Mouse (Mus musculus): Measurements from ENCODE around the gene Zc3h7b. TPM values are rescaled to one million over a fixed set of nuclear protein-coding genes. Genes with fewer than 3 reads are reported as not detected.

The Zc3h7b gene
- polyA plus RNA-seq, 1 experiment from 2014 or later = 46.1 TPM

GRCm38 (mm10) chr15:81719139-81719531 is 25.7 kb upstream of the Zc3h7b start:
- 83% methylated on average over 6 of the region's 6 CpGs for WGBS
- Histone ChIP-seq H3K27me3 (ENCODE audit: insufficient read depth, low read length) (no peaks in the 10 kb centered on the region), H3K4me3 (ENCODE audit: low read depth, low read length) (no peak overlapping the region), H3K9ac (no peak overlapping the region), H3K9me3 (ENCODE audit: low read depth, low read length) (no peaks in the 10 kb centered on the region), H3K4me1 (ENCODE audit: insufficient read depth) (no peaks in the 10 kb centered on the region), H3K36me3 (ENCODE audit: insufficient read depth) (peaks cover 95% of the 10 kb centered on the region), H3K27ac (ENCODE audit: low read depth) (no peak overlapping the region), H3K4me2 (no peak overlapping the region)
- DNase-seq (no peak), ATAC-seq (ENCODE audit: insufficient read depth) (no peak)
- no peak for TF ChIP-seq CTCF (IDR thresholded peaks at IDR 0.05; ENCODE audit: low read depth)

DNA sequence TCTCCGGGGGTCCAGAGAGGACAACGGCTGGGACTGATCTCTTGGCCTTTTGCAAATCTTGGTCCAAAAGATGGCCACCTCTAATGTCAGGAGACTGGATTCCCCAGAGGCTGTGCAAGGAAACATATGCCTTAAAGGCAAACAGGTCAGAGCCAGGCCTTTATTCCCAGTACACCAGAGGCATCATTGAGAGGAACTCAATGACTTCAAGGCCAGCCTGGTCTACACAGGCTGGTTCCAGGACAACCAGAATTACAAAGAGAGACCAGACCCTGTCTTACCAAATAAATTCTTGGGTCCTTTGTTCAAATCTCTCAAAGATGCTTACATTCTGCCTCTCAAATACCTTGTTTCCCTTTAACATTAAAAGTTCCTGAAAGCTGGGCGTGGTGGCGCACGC is 22.5 kb upstream of the Zc3h7b start:
- WGBS = 96% methylated on average over 5 of the region's 5 CpGs
- H3K9ac ChIP-seq = no peak overlapping the region
- H3K27ac ChIP-seq (ENCODE audit: low read depth) = no peak overlapping the region
- no peaks in the 10 kb centered on the region for H3K9me3 ChIP-seq (ENCODE audit: low read depth, low read length)
- no peak for TF ChIP-seq CTCF (IDR thresholded peaks at IDR 0.05; ENCODE audit: low read depth)
- no peaks in the 10 kb centered on the region for H3K4me1 ChIP-seq (ENCODE audit: insufficient read depth)
- no peak overlapping the region for H3K4me3 ChIP-seq (ENCODE audit: low read depth, low read length)
- no peak for ATAC-seq (ENCODE audit: insufficient read depth)
- no peak for DNase-seq
- no peak overlapping the region for H3K4me2 ChIP-seq
- H3K27me3 ChIP-seq (ENCODE audit: insufficient read depth, low read length) = no peaks in the 10 kb centered on the region
- peaks cover 86% of the 10 kb centered on the region for H3K36me3 ChIP-seq (ENCODE audit: insufficient read depth)

- no peak for ATAC-seq (ENCODE audit: insufficient read depth)
- DNase-seq = no peak
- H3K4me2 ChIP-seq = no peak overlapping the region
- H3K27me3 ChIP-seq (ENCODE audit: insufficient read depth, low read length) = no peaks in the 10 kb centered on the region
- H3K27ac ChIP-seq (ENCODE audit: low read depth) = no peak overlapping the region
- H3K36me3 ChIP-seq (ENCODE audit: insufficient read depth) = peaks cover 73% of the 10 kb centered on the region
- H3K9me3 ChIP-seq (ENCODE audit: low read depth, low read length) = no peaks in the 10 kb centered on the region
- whole genome bisulfite sequencing = 90% methylated on average over 11 of the region's 11 CpGs
- no peak for TF ChIP-seq CTCF (IDR thresholded peaks at IDR 0.05; ENCODE audit: low read depth)
- peaks cover 8% of the 10 kb centered on the region; the same call in 1 of the 2 replicates for H3K4me1 ChIP-seq (ENCODE audit: insufficient read depth)
- no peak overlapping the region for H3K4me3 ChIP-seq (ENCODE audit: low read depth, low read length)
- H3K9ac ChIP-seq = no peak overlapping the region
Observed at GRCm38 (mm10) chr15:81723653-81724052, 21.2 kb upstream of the Zc3h7b start.

DNA sequence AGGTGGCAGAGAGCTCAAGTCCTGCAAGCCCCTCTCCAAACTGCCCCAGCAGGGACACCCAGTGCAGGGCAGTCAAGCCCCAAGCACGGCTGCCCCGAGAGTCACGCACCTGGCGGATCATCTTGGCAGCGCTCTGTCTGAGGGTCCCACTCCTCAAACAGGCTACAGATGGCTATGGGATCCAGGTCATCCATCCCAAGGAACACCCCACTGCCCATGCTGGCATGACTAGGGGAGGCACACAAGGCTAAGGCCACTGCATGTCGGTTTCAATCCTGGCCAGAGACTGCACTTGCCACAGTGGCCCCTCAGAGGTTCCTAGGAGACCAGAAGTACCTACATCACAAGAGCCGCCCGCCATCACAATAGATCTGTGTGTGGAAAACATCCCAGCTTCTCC is 18.9 kb upstream of the Zc3h7b start:
- Histone ChIP-seq H3K27me3 (ENCODE audit: insufficient read depth, low read length) (no peaks in the 10 kb centered on the region), H3K36me3 (ENCODE audit: insufficient read depth) (peaks cover 50% of the 10 kb centered on the region), H3K4me3 (ENCODE audit: low read depth, low read length) (no peak overlapping the region), H3K9ac (no peak overlapping the region), H3K4me1 (ENCODE audit: insufficient read depth) (peaks cover 8% of the 10 kb centered on the region; the same call in 1 of the 2 replicates), H3K9me3 (ENCODE audit: low read depth, low read length) (no peaks in the 10 kb centered on the region), H3K4me2 (no peak overlapping the region), H3K27ac (ENCODE audit: low read depth) (no peak overlapping the region)
- no peak for TF ChIP-seq CTCF (IDR thresholded peaks at IDR 0.05; ENCODE audit: low read depth)
- ATAC-seq (ENCODE audit: insufficient read depth) (no peak), DNase-seq (no peak)
- 92% methylated on average over 8 of the region's 8 CpGs for WGBS

DNA sequence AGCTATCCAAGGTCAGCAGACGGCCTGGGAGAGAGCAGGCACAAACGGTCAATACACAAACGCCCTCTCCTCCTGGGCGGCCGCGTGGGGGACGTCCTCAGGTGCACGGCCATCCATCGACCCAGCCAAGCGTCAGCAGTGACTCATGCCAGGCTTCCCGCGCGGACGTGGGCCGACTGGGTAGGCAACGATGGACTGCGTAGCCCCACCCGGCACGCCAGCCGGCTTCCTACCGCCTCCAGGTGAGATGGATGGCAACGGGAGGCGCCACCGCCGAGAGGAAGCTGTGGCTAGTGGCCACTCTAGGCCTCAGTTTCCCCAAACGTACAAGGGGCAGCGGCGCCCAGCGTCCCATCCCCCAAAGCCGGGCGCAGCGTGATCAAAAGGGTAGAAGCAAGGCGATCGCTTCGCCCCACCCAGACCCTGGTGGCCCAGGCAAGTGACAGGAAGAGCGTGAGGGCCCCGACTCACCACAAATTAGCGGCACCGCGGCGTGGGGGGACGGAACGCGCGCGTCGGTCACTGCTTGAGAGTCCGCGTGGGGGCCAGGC is 15.5 kb upstream of the Zc3h7b start:
- under 1% methylated on average over 49 of the region's 49 CpGs for WGBS
- H3K4me1 ChIP-seq (ENCODE audit: insufficient read depth) = peaks cover 8% of the 10 kb centered on the region; the same call in 1 of the 2 replicates
- H3K27me3 ChIP-seq (ENCODE audit: insufficient read depth, low read length) = no peaks in the 10 kb centered on the region
- ATAC-seq (ENCODE audit: insufficient read depth) (peak; percentile 54), DNase-seq (peak; percentile 21)
- no peaks in the 10 kb centered on the region for H3K9me3 ChIP-seq (ENCODE audit: low read depth, low read length)
- TF ChIP-seq CTCF (IDR thresholded peaks at IDR 0.05; ENCODE audit: low read depth) = no peak
- peak overlapping the region; percentile 91 for H3K4me3 ChIP-seq (ENCODE audit: low read depth, low read length)
- peak overlapping the region; percentile 89 for H3K9ac ChIP-seq
- H3K27ac ChIP-seq (ENCODE audit: low read depth) = peak overlapping the region; percentile 55
- peaks cover 17% of the 10 kb centered on the region for H3K36me3 ChIP-seq (ENCODE audit: insufficient read depth)
- H3K4me2 ChIP-seq = peak overlapping the region; percentile 88

DNA sequence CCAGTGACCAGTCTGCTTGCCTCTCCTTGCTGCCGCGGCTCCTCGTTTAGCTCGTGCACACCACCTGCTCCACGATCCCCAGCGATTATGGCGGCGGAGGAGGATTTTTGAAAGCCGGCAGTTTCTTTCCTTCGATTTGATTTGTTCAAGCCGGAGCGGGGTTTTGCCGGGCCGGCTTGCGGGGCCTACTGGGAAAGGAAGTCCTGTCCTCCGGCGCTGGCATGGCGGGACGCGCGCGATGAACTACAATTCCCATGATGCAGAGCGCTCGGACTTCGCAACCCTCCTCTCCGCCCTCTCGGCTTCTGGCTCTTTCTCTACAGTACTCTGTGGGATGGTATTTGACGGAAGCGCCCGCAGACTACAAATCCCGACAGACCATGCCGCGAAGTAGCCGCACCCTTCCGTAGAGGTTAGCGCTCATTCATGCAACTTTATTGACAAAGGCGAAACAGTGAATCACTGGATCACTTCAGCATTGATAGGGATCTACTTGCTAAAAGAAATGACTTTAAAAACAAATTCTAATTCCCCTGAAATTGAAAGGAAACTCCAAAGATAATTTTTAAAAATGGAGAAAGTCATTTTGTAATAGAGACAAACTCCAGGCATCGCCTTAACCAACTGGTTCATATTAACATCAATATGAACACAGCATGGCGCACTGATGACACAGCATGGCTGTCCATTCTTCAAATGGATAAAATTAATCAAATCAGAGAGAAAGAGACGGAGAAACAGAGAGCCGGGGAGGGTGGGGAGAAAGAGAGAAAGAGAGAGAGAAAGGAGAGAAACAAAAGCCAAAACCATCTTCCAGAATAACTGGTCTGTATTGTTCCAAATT is 14.8 kb upstream of the Zc3h7b start:
- peak overlapping the region; percentile 89 for H3K9ac ChIP-seq
- peak overlapping the region; percentile 88 for H3K4me2 ChIP-seq
- H3K9me3 ChIP-seq (ENCODE audit: low read depth, low read length) = no peaks in the 10 kb centered on the region
- peak overlapping the region; percentile 55 for H3K27ac ChIP-seq (ENCODE audit: low read depth)
- H3K4me3 ChIP-seq (ENCODE audit: low read depth, low read length) = peak overlapping the region; percentile 91
- H3K36me3 ChIP-seq (ENCODE audit: insufficient read depth) = peaks cover 12% of the 10 kb centered on the region
- 4% methylated on average over 41 of the region's 41 CpGs for WGBS
- H3K4me1 ChIP-seq (ENCODE audit: insufficient read depth) = peaks cover 8% of the 10 kb centered on the region; the same call in 1 of the 2 replicates
- ATAC-seq (ENCODE audit: insufficient read depth) = peak; percentile 99
- DNase-seq = peak; percentile 99
- TF ChIP-seq CTCF (IDR thresholded peaks at IDR 0.05; ENCODE audit: low read depth) = no peak
- H3K27me3 ChIP-seq (ENCODE audit: insufficient read depth, low read length) = no peaks in the 10 kb centered on the region

GRCm38 (mm10) chr15:81735075-81735474 is 9.8 kb upstream of the Zc3h7b start:
- no peak for TF ChIP-seq CTCF (IDR thresholded peaks at IDR 0.05; ENCODE audit: low read depth)
- no peak overlapping the region for H3K4me3 ChIP-seq (ENCODE audit: low read depth, low read length)
- ATAC-seq (ENCODE audit: insufficient read depth) (no peak), DNase-seq (no peak)
- H3K9ac ChIP-seq = no peak overlapping the region
- H3K4me1 ChIP-seq (ENCODE audit: insufficient read depth) = no peaks in the 10 kb centered on the region
- no peak overlapping the region for H3K27ac ChIP-seq (ENCODE audit: low read depth)
- 44% methylated on average over 3 of the region's 3 CpGs for WGBS
- H3K9me3 ChIP-seq (ENCODE audit: low read depth, low read length) = no peaks in the 10 kb centered on the region
- H3K36me3 ChIP-seq (ENCODE audit: insufficient read depth) = no peaks in the 10 kb centered on the region
- H3K4me2 ChIP-seq = no peak overlapping the region
- no peaks in the 10 kb centered on the region for H3K27me3 ChIP-seq (ENCODE audit: insufficient read depth, low read length)
